Mouse (Mus musculus) ES-Bruce4 (cell line): ENCODE data around the gene Ifnar2.

Experiments
- CTCF ChIP-seq: IDR thresholded peaks from one replicate; pipeline ENCODE4 v1.8.1; 2011; ENCODE audit warnings: low read depth, low read length
- EP300 ChIP-seq: IDR thresholded peaks from 2 replicates; pipeline ENCODE4 v1.6.1; 2011; ENCODE audit warnings: low read depth, low read length; ENCODE audit not compliant: insufficient read depth
- POLR2A ChIP-seq: IDR thresholded peaks from one replicate; pipeline ENCODE4 v1.8.1; 2011; ENCODE audit warnings: low read length; ENCODE audit not compliant: insufficient read depth

DNA sequence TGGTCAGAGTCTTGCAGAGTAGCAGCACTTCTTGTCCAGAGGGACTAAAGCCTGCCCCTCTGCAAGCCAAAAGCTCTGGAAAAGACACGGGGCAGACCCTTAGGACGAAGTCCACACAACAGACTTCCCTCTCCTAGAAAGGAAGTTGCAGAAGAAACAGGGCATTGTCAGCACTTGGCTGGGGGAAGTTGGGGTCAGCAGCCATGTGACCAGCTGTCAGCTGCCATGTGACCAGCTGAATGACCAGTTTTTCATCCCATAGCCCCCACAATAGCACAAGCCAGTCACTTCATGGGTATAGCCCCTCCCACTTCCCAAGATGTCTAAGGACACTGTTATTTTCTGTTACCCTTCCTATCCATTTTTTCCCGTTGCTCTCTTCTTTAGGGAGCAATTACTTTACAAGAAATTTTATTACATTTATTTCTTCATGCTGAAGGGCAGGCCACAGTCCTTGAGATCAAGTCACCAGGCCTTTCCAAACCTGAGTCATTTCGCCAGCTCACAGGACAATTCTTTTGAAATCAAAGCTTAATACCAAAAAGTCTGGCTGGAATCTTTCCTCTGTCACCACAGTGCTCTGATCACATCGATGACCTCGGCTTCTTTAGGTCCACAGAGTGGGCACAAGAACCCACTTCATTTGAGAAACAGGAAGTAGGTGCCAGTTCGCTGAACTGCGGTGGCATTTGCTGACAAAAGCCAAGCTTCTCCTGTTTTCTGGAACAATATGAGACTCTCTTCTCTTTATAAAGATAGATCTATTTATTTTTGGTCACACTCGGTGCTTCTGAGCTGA lies 43.0 kb downstream of the Ifnar2 start:
- TF ChIP-seq CTCF = no peak
- no peak for TF ChIP-seq POLR2A
- TF ChIP-seq EP300 = no peak
